30 mouse cellular contexts compared by ENCODE assay signal in genomic region chr16:78585163-78585562, GRCm38 (mm10).
"Had no signal": no experiment of that assay in that cellular context is flagged by ENCODE, and none has a peak within 500 bp of the region (broad histone marks: within the 10 kb centered on the region; RNA-seq: fewer than 3 reads in every experiment).

No protein-coding gene starts in this region.

- ATAC-seq: lung, postnatal 0 days; midbrain, embryonic 13.5 days; midbrain, embryonic 15.5 days; midbrain, embryonic 16.5 days had no signal

- H3K4me1 ChIP-seq: limb, embryonic 10.5 days; limb, embryonic 12.5 days; limb, embryonic 13.5 days; limb, embryonic 15.5 days; liver, embryonic 13.5 days; lung, embryonic 15.5 days; midbrain, embryonic 10.5 days; midbrain, embryonic 12.5 days; midbrain, embryonic 13.5 days; midbrain, embryonic 15.5 days; neural tube, embryonic 12.5 days had no signal

- H3K4me2 ChIP-seq: limb, embryonic 12.5 days; limb, embryonic 13.5 days; limb, embryonic 15.5 days; liver, embryonic 13.5 days; liver, embryonic 15.5 days; lung, embryonic 14.5 days; lung, embryonic 15.5 days; midbrain, embryonic 11.5 days; midbrain, embryonic 12.5 days; midbrain, embryonic 13.5 days; midbrain, embryonic 15.5 days; neural tube, embryonic 12.5 days had no signal

- H3K27ac ChIP-seq: left cerebral cortex, adult 2 months; limb, embryonic 10.5 days; limb, embryonic 12.5 days; limb, embryonic 13.5 days; limb, embryonic 15.5 days; liver, embryonic 13.5 days; liver, embryonic 14.5 days; liver, embryonic 15.5 days; lung, embryonic 15.5 days; macrophage; midbrain, embryonic 10.5 days; midbrain, embryonic 12.5 days; midbrain, embryonic 13.5 days; midbrain, embryonic 15.5 days; neural tube, embryonic 12.5 days had no signal

- H3K27me3 ChIP-seq: limb, embryonic 12.5 days; limb, embryonic 13.5 days; limb, embryonic 15.5 days; liver, embryonic 13.5 days; liver, embryonic 15.5 days; lung, embryonic 15.5 days; megakaryocyte, embryonic 14.5 days; midbrain, embryonic 12.5 days; midbrain, embryonic 13.5 days; midbrain, embryonic 15.5 days; neural tube, embryonic 12.5 days had no signal

- DNase-seq: left cerebral cortex, postnatal 4 days; liver; liver, embryonic 13.5 days; lung, adult 18-20 months; lung, adult 2 months; lung, embryonic 14.5 days; lung, postnatal 10 days; lung, postnatal 14 days; lung, postnatal 36 days; lung, postnatal 4 days; midbrain, embryonic 14.5 days had no signal

- H3K9me3 ChIP-seq: limb, embryonic 10.5 days; limb, embryonic 13.5 days; limb, embryonic 15.5 days; liver, embryonic 13.5 days; liver, embryonic 15.5 days; lung, embryonic 15.5 days; megakaryocyte, embryonic 14.5 days; midbrain, embryonic 10.5 days; midbrain, embryonic 12.5 days; midbrain, embryonic 13.5 days; midbrain, embryonic 15.5 days; neural tube, embryonic 12.5 days had no signal

- H3K9ac ChIP-seq: limb, embryonic 12.5 days; limb, embryonic 13.5 days; limb, embryonic 15.5 days; liver, embryonic 13.5 days; liver, embryonic 14.5 days; liver, embryonic 15.5 days; lung, embryonic 14.5 days; lung, embryonic 15.5 days; midbrain, embryonic 12.5 days; midbrain, embryonic 13.5 days; midbrain, embryonic 15.5 days; neural tube, embryonic 12.5 days had no signal

- H3K4me3 ChIP-seq: left cerebral cortex, adult 2 months; limb, embryonic 10.5 days; limb, embryonic 12.5 days; limb, embryonic 13.5 days; limb, embryonic 15.5 days; liver, embryonic 13.5 days; liver, embryonic 15.5 days; lung, embryonic 15.5 days; megakaryocyte, embryonic 14.5 days; midbrain, embryonic 10.5 days; midbrain, embryonic 12.5 days; midbrain, embryonic 13.5 days; midbrain, embryonic 15.5 days; myocyte; neural tube, embryonic 12.5 days had no signal

- H3K36me3 ChIP-seq: limb, embryonic 10.5 days; limb, embryonic 12.5 days; limb, embryonic 13.5 days; limb, embryonic 15.5 days; liver, embryonic 13.5 days; liver, embryonic 15.5 days; lung, embryonic 15.5 days; midbrain, embryonic 10.5 days; midbrain, embryonic 12.5 days; midbrain, embryonic 13.5 days; midbrain, embryonic 15.5 days; neural tube, embryonic 12.5 days had no signal
